Mouse (Mus musculus) testis, adult 2 months (tissue): ENCODE data around the gene Angptl7.

Experiments used
- CTCF ChIP-seq: fragments of 200-500 bp; IDR thresholded peaks from 2 replicates; pipeline ENCODE4 v1.5.1; 2012; ENCODE audit warnings: low read depth, mild to moderate bottlenecking, inconsistent platforms, low read length, moderate library complexity; ENCODE audit not compliant: control insufficient read depth, insufficient read depth, insufficient replicate concordance
- POLR2A ChIP-seq: fragments of 200-500 bp; IDR thresholded peaks from 2 replicates; pipeline ENCODE4 v1.6.1; 2012; ENCODE audit warnings: low read depth, mild to moderate bottlenecking, inconsistent platforms, low read length, moderate library complexity; ENCODE audit not compliant: control insufficient read depth

GRCm38 (mm10) chr4:148508084-148508849 is 8.0 kb upstream of the Angptl7 start:
- TF ChIP-seq CTCF, result no peak
- no peak for TF ChIP-seq POLR2A
